Mouse (Mus musculus) cortical plate, adult 2 months (tissue): ENCODE measurements around the gene Palld.

Experiments
- CTCF ChIP-seq: fragments of 200-500 bp; IDR thresholded peaks from 2 replicates; pipeline ENCODE4 v1.5.1; 2011; ENCODE audit warnings: mild to moderate bottlenecking, control low read depth, low read length; ENCODE audit not compliant: insufficient read depth; ENCODE audit errors: extremely low read depth
- POLR2A ChIP-seq: fragments of 200-500 bp; IDR thresholded peaks from 2 replicates; pipeline ENCODE4 v1.6.1; 2011; ENCODE audit warnings: mild to moderate bottlenecking, low read length, control low read depth; ENCODE audit not compliant: insufficient read depth; ENCODE audit errors: extremely low read depth

DNA sequence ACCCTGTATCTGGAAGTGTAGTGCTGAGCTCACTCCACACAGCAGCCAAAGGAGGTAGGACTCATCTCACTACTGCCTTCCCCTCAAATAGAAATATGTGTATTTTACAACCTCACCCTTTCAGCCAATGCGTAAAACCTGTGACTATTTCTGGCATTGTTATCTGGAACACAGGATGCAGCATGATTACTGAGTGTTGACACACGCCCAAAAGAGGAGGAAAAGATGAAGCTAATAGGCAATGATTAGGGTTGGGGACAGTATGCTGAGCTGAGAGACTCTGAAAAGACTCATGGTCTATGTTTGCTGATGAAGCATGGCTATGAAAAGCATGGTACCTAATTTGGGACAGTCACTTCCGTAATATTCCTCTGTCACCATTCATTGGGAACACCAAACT is 124.3 kb downstream of the Palld start:
- TF ChIP-seq POLR2A = no peak
- TF ChIP-seq CTCF = no peak
